Mouse (Mus musculus): Measurements from ENCODE around the gene Lrrc74b.

The Lrrc74b gene

GRCm38 (mm10) chr16:17561128-17561750 is at the start of gene Lrrc74b:
Lrrc74b (minus strand) TSS chr16:17561247.
- no peak for DNase-seq (ENCODE audit: low read depth, low spot score)

DNA sequence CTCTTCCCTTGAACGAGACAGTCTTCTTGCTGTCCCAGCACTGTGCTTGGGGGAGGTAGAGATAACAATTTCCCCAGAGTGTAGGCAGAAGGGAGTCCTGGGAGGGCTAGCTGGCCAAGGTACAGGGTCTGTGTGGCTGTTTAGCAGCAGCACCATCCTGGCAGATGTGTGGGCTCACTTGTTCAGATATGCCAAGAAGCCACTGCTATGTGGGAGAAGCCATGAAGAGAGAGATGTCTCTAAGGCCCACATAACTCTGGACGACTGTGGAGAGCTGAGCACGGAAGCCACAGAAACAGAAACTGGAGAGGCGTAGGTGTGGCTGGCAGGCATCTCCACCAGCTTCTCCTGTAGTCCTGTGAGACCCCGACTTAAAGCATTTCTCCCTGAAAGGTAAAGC is 44.6 kb upstream of the Lrrc74b start:
- no peak for DNase-seq (ENCODE audit: low read depth, low spot score)

DNA sequence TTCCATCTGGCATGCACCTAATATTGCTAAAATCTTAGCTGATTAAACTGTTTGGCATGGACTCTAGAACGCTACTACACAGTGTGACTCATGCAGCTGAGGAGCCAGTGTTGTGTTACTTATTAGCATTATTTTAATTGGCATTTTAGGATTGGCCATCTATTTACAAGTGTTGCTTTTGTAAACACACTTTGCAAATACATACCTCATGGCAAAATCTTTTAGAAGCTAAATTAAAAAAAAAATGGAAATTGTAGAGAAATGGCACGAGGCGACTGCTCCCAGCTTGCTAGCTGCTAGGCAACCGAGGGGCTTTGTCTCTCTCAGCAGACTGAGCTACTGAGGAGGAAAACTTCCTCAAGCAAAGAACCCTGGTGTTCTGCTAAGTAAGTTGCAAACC is 43.9 kb upstream of the Lrrc74b start:
- no peak for DNase-seq (ENCODE audit: low read depth, low spot score)

- DNase-seq (ENCODE audit: low read depth, low spot score), result peak; percentile 24
Observed at GRCm38 (mm10) chr16:17600944-17601562, 40.0 kb upstream of the Lrrc74b start.

GRCm38 (mm10) chr16:17590731-17591130 is 29.7 kb upstream of the Lrrc74b start:
- no peak for DNase-seq (ENCODE audit: low read depth, low spot score)

DNA sequence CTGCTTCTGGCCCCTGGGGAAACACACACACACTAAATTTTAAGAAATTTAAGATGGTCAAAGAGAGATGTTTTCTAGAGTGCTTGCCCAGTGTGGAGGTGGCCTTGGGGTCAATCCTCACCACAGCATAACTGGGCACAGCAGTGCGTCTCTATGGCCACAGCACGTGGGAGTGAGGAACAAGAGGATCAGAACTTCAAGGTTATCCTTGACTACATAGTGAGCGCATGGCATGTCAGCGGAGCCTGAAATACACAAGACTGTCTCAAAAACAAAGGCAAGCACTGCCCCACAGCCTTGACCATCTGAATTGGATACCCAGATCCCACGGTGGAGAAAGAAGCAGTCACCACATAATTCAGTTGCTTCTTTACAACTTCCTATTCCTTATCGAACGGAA is 23.5 kb upstream of the Lrrc74b start:
- DNase-seq (ENCODE audit: low read depth, low spot score), result no peak

DNA sequence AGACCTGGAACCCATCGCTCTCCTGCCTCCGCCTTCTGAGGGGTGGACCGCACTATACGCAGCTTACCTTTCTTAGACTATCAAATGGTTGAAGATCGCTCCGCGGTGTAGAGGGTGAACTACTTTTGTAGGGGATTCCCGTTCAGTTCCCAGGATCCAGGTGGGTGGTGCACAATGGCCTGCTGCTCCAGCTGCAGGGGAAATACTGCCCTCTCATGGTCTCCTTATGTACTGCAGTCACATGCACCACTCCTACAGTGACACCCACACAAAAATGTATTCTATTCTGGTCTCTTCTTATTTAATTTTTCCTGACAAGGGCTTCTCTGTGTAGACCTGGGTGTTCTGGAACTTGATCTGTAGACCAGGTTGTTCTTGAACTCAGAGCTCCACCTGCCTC is 22.0 kb upstream of the Lrrc74b start, which contains the start of gene Slc7a4:
Slc7a4 (minus strand) TSS at position 151 of the 400 bp plus-strand sequence.
- peak; percentile 54 for DNase-seq (ENCODE audit: low read depth, low spot score)

- no peak for DNase-seq (ENCODE audit: low read depth, low spot score)
Observed at GRCm38 (mm10) chr16:17576825-17577215, 15.8 kb upstream of the Lrrc74b start.

DNA sequence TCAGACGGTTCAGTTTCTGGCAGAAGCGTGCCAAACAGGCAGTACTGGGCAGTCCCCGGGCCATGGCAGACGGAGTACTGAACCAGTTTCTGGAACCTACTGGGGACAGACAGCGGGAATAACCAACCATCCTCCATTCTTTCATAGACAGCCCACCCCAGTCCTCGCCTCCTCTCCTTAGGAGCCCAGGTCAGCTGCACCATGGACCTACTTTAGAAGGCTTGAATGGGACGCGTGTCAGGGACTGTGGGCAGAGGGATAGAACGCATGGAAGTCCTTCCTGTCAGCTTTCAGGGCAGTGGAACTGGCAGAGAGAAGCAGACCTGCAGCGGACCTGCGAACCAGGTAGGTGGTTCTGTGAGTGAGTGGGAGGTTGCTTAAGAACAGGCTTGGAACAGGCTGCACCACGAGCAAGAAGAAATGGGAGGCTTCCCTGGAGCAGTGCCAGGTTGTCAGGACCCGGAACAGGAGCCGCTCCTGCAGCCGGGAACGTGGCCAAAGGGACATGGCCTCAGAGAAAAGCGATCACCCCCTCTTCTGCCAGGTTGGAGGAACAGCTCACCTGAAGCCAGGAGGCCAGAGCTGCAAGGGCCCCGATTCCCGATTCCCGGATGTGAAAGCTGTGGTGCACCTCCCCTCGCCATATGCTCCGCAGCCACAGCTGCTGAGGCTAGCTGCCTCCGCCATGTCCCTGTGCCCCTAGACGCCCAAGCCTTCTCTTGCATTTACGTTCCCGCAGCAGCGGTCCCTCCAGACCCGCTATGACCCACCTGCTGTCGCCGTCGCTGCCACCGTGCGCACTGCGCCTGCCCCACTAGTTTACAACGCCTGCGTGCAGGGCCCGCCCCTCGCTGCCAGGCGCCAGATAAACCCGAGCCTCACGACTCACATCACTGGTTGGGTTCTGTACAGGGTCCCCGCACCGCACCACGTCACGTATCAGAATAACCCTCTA is 15.1 kb upstream of the Lrrc74b start:
- DNase-seq (ENCODE audit: low read depth, low spot score), result peak; percentile 27

- DNase-seq (ENCODE audit: low read depth, low spot score), result no peak
Observed at GRCm38 (mm10) chr16:17566186-17566585, 5.1 kb upstream of the Lrrc74b start.

DNA sequence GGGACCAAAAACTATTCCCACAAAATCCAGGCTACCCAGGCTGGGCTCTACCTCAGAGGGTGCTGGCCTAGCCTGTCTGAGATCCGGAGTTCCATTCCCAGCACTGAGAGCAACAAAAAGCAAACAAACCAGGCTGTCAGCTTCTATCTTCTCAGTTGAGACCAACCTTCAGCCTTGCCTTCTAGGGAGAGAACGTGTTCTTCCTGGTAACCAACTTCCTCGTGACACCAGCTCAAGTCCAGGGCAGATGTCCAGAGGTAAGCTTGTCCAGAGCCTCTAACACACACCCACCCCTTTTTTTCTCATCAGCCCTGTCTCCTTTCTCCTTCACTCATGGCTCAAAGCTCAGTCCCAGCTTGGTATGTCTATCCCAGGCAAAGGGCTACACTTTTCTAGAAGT is 3.7 kb upstream of the Lrrc74b start:
- no peak for DNase-seq (ENCODE audit: low read depth, low spot score)

DNA sequence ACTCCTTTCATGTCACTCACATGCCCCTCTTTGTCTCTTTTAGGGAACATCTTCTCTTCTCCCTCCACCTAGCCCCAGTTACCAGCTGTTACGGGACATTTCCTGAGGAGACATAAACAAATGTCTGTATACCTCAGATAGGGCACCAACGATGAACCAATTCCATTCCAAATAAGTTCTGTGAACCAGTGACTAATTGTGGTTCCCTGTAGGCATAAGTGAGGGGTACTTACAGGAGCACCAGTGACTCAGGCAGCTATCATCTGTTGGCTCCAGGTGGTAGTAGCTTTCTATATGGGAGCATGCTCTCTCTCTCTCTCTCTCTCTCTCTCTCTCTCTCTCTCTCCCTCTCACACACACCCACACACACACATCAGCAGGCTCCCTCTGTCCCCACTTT is 3.2 kb upstream of the Lrrc74b start:
- DNase-seq (ENCODE audit: low read depth, low spot score), result no peak

- no peak for DNase-seq (ENCODE audit: low read depth, low spot score)
Observed at GRCm38 (mm10) chr16:17563580-17563979, 2.5 kb upstream of the Lrrc74b start.

- no peak for DNase-seq (ENCODE audit: low read depth, low spot score)
Observed at GRCm38 (mm10) chr16:17561751-17562208, 733 bp upstream of the Lrrc74b start, which contains the start of gene P2rx6. P2rx6 (plus strand) TSS chr16:17561885.

DNA sequence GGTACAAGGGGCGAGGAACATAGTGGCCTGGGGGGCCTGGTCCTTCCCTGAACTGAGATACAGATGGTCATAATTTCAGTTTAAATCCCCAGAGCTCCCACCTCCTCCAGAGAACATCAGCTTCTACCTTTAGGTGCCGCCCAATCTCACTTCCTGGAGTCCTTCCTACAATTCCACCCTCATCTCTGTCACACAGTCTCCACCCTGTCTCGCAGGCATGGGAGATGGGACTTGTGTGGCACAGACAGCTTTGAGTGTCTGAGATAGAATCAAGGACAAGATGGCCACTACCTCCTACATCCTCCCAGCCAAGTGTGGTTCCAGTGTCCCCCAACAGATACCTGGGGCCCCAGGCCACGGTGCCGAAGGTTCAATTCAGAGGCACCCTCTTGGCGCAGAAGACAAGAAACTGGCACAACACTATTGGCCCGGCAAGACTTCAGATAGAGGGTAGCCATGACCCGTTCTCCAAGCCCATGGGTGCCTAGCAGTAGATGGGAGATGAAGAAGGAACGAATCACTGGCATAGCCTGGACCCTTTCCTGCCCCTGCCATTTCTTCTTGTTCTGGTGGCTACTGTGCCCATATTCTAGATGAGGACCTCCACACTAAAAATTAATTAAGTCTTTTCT is 1.5 kb downstream of the Lrrc74b start:
- DNase-seq (ENCODE audit: low read depth, low spot score), result no peak

GRCm38 (mm10) chr16:17558811-17559210 is 2.2 kb downstream of the Lrrc74b start:
- no peak for DNase-seq (ENCODE audit: low read depth, low spot score)

DNA sequence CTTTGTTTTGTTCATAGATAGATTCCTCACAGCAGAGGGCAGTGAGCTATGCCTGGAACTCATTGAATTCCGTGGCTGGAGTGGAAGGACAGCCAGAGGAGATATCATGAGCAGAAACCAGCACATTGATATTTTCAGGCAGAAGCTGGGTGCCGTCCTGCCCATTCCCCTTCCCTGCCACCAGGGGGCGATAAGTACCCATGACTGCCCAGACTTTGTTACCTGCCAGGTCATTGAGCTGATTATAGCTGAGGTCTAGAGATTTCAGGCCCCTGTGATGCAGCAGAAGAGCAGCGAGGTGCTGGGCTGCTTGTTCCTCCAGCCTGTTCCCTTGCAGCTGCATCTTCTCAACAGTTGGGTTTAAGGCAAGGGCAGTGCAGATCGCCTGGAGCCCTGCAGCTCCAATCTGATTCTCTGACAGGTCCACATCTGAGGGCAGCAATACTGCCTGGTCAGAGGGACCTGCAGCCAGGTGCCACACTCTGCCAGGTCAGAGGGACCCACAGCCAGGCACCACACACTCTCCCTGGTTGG is 3.0 kb downstream of the Lrrc74b start:
- peak; percentile 82 for DNase-seq (ENCODE audit: low read depth, low spot score)

DNA sequence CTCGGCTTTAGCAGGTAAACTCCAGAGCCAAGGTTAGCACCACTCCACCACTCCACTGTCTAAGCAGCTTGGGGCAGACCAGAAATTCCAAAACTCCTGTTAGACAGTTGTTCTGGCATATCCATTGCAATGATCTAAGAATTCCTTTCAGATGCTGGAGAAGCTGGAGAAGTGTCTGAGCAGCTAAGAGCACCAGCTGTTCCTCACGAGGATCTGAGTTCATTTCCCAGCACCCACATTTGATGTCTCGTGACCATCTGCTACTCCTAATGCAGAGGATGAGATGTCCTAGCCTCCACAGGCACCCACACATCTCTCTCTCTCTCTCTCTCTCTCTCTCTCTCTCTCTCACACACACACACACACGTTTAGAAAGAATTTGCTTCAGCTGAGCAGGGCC is 4.1 kb downstream of the Lrrc74b start:
- no peak for DNase-seq (ENCODE audit: low read depth, low spot score)

- DNase-seq (ENCODE audit: low read depth, low spot score), result no peak
Observed at GRCm38 (mm10) chr16:17556180-17556579, 4.9 kb downstream of the Lrrc74b start.

GRCm38 (mm10) chr16:17554702-17555101 is 6.3 kb downstream of the Lrrc74b start:
- DNase-seq (ENCODE audit: low read depth, low spot score), result peak; percentile 16

GRCm38 (mm10) chr16:17553910-17554685 is 6.9 kb downstream of the Lrrc74b start:
- peak; percentile 93 for DNase-seq (ENCODE audit: low read depth, low spot score)
